Mouse (Mus musculus) left cerebral cortex, adult 11 months (tissue): ENCODE data around the gene Add1.

Experiments used
- DNase-seq: peaks from one replicate; pipeline ENCODE4 v3.0.0; 2022; ENCODE audit warnings: low spot score

Add1 gene

DNA sequence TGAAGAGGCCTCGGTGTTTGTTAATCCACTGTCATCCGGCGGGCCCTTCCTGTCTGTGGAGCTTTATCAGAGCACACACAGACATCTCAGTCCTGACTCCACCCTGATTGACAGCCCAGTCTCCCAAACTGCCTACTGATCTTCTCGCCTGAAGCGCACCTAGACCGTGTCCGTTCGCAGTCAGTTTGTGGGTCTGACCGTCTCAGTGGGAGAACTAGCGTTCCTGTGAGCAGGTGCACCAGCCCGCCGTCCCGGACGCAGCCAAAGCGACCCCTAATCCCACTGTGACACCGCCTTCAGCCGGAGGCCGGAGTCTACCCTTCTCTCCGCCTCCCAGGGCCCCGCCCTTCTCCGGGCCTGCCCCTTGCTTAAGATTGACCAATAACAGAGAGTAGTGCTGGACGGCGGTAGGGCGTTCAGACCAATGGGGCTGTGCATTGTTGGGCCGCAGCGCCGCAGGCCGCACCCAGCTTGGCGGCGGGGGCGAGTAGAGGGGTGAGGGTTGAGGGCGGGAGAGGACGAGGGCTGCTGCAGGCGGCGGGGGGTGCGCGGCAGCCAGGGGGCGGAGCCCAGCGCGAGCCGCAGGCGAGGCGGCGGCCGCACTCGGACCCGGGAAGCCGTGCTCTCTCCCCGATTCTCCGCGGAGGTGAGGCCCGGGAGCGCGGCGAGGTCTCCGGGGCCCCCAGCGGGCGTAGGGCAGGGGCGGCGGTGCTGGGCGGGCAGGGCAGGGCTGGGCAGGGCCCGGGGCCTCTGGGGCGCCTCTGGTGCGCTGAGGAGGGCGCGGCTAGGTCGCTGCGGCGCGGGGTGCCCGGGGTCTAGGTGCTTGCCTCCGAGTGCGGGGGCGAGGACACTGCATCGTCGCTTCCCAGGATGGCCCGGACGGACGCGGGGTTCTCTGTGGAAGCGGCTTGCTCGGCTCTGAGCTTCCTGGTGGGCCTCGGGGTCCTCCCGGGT is at the start of gene Add1:
Gene Add1 (plus strand): TSS at position 397 of the 954 bp plus-strand sequence.
- DNase-seq = peak; percentile 97

DNA sequence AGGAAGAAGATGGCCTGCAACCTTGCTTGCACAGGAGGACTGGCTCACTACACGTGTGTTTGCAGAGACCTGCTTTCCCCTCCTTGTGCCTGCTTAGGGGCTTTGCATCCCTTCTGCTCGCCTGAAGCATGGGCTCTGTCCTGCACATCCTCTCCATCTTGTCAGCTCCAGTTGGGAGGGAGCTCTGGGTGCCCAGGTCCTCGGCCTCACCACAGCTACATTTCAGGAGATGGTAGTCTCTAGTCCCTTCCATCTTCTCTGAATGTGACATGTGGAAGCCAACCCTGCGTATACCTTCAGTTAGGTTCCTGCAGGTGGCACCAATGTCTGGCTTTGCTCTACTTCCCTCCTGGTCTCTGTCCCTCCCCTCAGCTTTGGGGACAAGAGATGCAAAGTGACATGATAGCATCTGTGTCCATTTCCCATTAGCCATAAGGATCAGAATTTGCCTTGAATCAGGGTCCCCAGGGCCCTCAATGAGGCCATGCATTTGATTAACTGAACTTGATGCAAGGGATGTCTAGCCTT is 49.4 kb upstream of the Add1 start:
- no peak for DNase-seq

DNA sequence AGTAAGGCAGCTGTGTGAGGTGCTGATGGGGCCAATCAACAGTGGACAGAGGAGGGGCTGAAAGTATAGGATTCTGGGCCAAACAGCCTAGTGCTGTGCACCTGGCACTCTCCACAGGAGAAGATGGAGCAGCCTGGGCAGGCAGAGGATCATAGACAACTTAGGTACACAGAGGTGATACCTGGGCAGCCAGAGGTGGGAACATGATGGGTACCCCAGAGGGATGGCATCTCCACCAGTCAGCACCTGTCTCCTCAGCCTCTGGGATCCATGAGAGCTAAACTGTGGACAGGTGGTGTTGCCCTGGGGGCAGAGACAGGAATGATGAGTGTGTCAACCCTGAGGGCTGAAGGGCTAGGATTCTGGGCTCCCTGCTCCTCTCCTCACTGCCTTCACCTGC is 49.0 kb upstream of the Add1 start:
- no peak for DNase-seq

DNA sequence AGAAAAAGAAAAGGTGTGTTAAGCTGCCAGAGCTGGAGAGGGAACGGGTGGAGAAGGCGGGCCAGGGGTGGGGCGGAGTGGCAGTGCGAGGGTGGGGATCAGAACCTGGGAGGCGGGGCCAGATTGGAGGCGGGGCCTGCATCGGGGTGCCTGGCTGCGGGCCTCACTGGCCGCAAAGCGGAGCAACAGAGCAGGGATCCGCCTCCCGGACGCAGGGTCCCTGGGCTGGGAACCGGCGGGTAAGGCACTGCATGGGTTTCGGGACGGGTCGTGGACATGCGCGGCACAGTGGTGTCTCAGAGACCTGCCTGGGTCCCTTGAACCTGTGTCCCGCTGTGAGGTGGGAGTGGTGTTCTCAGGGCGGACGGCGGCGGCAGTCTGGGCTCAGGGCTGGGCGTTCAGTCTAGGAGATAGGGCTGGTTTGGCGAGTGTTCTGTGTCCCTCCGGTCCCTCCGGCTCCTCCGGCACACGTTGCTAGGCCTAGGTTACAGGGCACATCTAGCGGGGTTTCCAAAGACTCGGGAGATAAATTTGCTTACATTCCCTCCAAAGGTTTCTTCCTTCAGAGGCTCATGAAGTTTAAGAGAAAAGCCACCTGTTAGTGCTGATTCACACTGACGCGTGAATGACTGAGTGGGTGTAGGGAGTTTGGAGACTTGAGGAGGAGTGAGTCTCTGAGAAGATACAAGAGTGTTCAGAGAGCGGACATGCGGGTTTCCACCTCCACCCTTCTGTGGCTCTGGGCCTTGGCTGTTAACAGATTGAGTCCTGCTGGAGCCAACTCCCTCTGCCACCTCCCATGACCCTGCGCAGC is 47.6 kb upstream of the Add1 start, which contains the start of gene Sh3bp2:
Gene Sh3bp2 (plus strand): TSS at position 176 of the 814 bp plus-strand sequence.
- peak; percentile 79 for DNase-seq

DNA sequence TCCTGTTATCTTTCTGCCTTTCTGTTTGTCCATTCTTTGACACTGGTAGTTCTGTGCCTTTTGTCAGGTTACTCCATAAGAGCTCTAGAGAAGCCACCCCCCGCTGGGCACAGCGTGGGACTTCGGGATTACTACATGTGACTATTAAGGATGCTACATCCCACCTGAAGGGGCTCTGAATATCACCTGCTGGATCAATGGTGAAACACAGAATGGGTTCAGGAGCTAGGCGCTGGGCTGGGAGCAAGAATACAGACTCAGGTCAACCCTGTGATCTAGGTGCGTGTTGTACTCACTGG is 47.0 kb upstream of the Add1 start:
- DNase-seq = no peak

DNA sequence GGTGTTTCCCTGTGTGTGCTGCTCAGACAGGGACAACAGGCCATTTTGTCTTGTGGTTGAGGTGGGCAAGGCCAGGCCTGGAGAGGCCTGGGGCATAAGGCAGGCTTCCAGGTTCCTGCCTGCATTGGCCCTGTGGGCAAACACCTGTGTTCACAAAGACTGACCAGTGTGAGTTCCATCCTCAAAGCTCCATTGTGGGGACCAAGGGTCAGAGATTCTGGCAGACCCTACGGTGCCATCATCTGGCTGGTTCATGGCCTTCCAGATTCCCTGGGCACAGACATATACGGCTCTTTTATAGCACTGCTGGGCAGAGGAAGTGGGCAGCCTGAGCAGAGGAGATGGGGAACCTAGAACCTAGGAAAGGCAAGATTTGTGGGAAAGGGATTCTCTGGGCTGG is 46.1 kb upstream of the Add1 start:
- DNase-seq = no peak

DNA sequence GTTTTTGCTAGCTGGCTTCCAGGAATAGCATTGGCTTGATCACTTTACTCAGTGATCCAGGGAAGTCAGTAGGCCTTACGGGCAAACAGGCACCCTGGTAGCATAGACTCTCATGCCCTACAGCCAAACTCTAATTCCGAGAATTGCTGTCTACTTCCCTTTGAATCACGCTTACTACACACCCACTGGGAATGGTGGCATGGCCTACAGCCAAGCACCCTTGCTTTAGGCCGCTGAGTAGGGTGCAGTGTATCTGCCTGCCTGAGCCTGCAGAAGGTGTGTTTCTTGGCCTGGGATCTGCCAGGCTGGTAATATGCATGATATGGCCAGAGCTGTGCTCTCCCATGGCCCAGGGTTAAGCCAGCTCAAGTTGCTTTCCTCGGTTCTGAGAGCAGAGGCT is 44.7 kb upstream of the Add1 start:
- no peak for DNase-seq

DNA sequence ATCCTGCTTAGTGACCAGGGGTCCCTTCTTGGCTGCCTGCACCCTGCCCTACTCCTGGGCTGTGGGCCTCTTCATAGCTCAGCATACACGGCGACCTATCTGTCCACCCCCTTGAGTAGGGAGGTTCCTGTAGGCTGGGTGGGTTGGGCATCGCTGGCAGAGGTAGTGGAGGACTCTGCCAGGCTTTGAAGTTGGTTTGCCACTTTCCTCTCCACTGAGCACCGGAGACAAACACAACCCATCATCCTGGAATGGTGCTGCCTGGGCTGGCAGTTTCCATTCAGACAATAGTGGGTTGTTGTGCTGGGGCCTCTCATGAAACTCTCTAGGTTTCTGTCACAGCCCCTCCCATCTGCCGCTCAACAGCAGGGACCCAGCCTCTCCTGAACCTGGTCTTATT is 43.3 kb upstream of the Add1 start:
- no peak for DNase-seq

DNA sequence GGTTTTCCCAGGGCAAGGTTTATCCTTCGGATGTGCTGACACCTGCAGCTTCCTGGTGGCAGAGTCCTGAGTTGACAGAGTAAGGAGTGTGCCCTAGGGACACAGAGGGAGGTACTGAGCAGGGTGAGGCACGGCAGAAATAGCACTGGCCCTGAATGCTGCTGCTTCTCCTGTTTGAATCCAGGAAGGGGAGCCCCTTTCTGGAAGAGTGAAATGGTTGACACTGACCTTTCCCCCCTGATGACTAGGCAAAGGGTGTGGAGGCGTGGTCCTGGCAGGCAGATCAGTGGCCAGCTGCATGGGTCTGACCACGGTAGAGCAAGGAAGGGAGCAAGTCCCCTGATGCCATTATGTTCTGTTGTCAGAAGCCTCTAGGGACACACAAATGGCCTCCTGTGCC is 42.8 kb upstream of the Add1 start:
- DNase-seq = no peak

DNA sequence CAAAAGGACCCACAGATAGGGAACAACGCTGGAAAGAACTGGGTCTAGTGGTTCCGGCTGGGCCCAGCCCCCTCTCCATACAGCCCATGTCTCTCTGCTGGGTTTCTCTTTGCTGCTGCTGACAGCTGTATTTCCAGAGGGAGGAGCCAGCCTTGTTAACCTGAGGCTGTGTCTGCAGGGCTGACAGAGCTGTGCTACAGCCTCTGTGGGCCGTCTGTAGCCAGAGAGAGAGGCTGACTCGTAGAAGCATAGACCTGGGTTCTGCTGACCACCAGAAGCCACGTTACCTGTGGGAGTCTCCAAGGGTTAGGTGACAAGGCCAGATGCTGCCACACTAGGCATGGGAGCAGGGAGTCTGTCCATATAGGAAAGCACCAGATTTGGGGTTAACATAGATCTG is 40.4 kb upstream of the Add1 start:
- DNase-seq = no peak

DNA sequence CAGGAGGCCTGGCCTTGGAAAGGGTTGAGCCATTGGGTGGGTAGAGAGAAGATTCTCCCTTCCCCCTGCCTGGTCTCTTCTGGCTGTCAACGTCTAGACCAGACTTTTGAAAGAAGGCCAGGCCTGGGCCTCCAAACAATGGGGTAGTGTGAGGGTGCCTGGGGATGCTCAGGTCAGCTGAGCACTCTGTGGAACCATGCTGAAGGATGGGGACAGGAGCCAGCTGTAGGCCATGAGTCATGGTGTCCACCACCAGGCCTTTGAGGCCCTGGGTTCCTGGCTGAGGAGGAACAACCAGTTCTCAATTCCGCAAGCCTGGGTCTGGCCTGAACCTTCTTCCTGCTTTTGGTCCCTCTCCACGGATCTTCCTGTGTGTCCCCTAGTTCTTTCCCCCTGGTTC is 39.6 kb upstream of the Add1 start:
- DNase-seq = peak; percentile 54

DNA sequence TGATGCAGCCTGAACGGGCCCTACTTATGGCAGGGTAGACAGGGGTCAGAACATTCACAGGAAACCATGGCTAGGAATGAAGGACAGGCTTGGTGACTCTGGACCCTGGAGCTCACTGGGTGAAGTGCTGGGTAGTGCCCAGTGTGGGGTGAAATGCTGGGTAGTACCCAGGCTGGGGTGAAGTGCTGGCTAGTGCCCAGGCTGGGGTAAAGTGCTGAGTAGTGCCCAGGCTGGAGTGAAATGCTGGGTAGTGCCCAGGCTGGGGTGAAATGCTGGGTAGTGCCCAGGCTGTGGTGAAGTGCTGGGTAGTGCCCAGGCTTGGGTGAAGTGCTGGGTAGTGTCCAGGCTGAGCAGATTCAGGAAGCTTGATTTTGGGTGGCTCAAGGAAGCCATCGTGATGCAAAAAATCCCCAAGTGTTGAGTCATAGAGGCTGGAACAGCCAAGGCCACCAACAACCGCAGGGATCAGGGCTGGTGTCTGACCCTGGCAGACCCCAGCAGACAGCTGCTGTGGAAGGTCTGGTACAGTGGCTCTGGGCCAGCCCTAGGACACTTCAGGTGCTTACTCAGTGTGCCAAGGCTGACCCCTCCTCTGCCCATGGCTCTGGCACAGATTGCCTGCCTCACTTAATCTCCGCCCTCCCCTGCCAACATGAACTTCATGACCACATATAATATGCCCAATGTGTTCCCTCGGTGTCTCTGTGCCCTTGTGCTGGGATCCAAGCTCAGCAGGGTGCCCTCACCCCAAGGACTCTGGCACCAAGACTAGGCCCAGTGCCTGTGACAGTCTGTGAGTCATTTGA is 38.5 kb upstream of the Add1 start:
- DNase-seq = no peak

DNA sequence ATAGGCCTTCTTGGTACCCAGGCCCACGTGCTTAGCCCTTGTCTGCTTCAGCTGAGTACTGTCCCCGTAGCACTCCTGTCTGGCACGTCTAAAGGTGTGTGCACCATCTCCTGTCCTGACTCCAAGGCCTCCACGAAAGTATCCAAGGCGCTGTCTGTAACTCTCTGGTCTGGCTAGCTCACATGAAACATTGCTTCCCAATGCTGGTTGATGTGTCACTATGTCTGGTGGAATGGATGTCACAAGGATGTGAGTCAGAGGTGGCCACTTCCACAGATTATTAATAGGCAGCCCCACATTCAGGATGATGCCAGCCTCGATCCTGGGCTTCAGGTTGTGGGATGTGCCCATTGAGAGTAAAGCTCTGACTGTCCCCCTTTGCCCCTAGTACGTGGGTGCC is 37.6 kb upstream of the Add1 start:
- no peak for DNase-seq

DNA sequence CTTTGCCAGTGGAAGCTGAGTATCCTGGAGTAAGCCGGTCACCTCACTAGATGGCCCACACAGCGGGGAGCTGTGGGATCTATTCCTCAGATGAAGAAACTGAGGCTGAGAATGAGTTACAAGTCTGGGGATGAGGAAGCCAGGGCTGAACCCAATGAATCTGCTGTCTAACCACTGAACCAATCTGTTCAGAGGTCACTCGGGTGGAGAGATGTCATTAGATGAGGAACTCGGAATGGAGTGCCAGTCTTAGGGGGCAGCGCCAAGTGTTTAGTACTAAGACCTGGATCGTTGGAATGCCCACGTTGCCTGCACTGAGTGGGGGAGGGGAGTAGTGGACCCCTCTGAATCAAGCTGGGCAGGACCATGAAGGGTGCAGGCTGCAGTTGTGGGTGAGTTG is 35.4 kb upstream of the Add1 start:
- no peak for DNase-seq

DNA sequence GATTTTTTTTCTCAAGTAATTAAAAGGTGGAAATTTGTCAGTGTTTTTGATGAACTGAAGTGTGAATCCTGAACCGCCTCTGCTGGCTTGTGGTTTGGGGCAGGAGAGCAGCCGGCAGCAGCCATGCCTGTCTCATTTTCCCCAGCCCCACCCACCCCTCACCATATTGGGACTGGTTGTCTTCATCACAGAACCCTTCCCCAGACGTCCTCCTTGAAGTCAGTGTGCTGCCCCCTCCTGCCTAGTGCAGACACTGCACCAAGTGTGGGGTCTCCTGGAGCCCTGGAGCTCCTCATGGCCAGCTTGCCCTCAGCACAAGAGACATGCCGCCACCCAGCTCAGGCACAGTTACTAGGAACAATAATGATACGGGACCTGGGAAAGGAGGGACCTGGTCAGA is 34.9 kb upstream of the Add1 start:
- DNase-seq = no peak

DNA sequence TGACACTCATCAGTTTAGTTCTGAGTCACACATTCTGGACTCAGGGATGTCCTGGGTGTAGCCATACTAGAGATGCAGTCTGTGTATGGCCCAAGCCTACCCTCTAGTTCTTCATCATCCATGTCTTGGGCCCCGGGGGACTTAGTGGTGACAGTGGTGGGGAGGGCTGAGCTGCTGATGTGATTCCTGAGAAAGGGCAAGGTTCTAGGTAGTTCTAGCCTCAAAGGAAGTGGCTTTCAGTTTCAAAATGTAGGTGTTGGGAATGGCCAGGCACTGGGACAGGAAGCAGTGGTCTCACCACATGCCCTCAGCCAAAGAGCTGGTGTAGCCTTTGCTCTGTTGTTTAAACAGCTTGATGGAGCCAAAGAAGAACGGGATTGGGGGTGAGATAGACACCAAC is 34.3 kb upstream of the Add1 start:
- no peak for DNase-seq

DNA sequence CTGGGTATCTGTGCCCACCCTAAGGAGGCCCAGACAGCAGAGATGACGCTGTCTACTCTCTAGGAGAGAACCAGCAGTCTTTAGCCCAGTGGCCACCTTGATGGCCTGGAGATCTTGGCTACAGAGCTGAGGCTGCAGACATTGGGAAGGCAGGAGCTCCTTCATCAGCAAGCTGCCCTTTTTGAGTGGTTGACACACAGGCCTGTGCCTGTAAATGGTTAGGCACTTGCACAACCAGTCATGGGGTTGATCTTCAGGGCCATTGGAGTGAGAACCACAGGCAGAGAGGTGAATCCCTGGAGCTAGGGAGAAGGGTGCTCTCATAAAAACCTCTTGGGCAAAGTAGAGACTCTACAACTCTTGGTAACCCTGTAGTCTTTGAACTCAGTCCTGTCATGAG is 31.3 kb upstream of the Add1 start:
- no peak for DNase-seq

DNA sequence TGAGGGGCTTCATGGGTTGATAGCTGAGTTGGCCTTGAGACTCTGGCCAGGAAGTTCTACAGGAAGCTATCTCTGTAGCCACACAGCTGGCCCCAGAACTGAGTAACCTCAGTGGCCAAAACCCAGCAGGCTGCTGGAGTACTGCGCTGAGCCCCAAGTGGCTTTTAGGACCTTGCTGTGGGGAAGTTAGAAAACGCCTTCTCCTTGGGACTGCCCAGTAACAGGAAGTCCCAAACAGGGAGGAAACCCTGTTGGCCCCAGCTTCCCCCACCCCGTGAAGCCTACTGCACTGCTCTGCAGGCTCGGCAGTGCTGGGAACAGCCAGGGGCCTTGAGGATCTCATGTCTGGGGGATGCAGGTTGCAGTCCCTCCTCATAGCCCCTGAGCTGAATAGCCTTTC is 30.4 kb upstream of the Add1 start:
- no peak for DNase-seq

DNA sequence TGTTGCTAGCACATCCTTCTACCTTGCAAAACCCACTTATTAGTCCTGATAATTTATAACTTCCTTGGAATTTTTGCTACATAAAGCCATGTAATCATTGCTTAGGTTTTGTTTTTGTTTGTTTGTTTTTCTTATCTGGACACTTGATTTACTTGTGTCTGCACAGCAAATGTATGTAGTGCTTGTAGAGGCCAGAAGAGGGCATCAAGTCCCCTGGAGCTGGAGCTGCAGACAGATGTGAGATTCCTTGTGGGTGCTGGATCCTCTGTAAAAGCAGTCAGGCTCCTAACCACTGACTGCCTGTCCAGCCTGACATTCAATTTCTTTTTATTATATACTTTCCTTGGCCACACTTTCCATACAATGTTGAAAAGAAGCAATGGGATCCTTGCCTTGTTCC is 26.1 kb upstream of the Add1 start:
- DNase-seq = no peak

DNA sequence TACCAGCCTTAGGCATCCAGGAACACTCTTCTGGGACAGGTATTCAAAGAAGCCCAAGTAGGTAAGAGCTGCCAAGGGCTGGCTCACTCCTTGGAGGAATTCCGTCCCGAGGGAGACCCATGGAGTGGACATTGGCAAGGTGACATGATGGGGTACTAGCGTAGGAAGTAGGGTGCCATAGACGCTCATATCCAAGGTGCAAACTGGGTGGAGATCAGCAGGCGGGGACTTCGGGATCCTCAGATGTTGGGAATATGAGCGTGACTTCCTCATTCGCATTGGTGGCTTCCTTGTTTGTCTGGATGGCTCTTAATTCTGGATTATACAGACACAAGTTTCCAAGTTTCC is 24.4 kb upstream of the Add1 start:
- DNase-seq = no peak

DNA sequence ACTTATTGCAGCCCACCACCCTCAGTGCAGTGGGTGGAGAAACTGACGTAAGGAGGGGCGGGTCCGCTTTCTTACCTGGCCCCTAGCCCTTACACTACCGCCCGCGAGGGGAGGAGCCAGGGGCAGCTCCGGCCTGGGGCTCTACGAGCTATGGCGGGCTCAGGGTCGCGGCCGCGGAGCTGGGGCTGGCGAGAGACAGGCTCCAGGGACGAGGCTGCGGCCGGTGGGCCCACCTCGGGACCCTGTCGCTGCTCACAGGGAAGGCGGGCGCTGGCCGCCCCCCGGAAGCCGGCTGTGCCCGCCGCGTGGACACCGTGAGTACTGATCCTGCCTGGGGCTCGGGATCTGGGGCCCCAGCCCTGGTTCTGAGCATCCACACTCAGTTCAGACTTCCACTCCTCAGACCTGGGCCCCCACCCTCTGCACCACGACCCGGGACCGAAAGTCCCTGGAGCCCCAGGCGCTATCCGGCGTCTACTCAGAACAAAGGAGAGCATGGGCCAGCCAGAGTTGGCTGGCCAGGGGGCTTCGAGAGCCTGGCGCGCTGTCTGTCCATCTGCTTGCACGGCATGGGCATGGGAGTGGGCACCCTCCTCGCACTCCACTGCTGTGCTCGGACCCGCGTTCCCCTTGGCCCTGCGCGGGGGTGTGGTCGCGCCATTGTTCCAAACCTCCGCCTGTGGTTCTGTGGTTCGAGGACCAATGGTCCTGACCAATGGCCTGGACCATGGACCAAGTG is 23.8 kb upstream of the Add1 start:
- no peak for DNase-seq

DNA sequence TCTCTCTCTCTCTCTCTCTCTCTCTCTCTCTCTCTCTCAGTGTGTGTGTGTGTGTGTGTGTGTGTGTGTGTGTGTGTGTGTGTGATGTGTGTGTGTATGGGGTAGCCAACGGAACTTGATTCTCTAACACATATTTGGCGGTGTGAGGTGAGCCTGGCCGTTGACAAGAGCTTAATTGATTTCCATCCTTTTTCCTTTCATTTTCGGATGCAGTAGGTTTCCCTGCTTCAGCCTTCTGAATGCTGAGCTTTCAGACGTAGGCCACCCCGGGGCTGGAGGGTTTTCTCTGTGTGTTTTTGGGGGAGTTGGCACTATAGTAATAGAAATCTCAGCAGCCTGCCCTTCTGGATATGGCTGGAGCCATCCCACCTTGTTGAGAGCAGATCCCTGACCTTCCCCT is 23.2 kb upstream of the Add1 start:
- no peak for DNase-seq
